Mouse (Mus musculus) central nervous system, embryonic 11.5 days (tissue): ENCODE results near the gene Zfp110. TPM values are rescaled to one million over a fixed set of nuclear protein-coding genes. Genes with fewer than 3 reads are reported as not detected.

Experiments
- polyA plus RNA-seq: library from polyadenylated mRNA; depleted of rRNA; stranded (reverse); fragments of >200 nt; gene quantifications from 2 replicates; pipeline ENCODE4 v1.2.3, GENCODE M21; 2012; rRNA removed

Gene Zfp110
- 12.5 and 13.9 TPM in 2 replicates for polyA plus RNA-seq

GRCm38 (mm10) chr7:12834162-12835120, at the start of gene Zfp110:
Gene Zfp110 (plus strand): TSS chr7:12834761.

GRCm38 (mm10) chr7:12802866-12803726, 31.5 kb upstream of the Zfp110 start, which contains the start of gene Zscan18:
Gene Zscan18 (minus strand): TSS chr7:12803635.

GRCm38 (mm10) chr7:12818521-12819295, 15.9 kb upstream of the Zfp110 start, which contains the start of gene Zfp329:
Gene Zfp329 (minus strand): TSS chr7:12818858.

GRCm38 (mm10) chr7:12880911-12881660, 46.5 kb downstream of the Zfp110 start, which contains the start of gene Zfp128:
Gene Zfp128 (plus strand): TSS chr7:12881177.

GRCm38 (mm10) chr7:12897655-12898410, 63.3 kb downstream of the Zfp110 start, which contains the start of gene Zscan22:
Gene Zscan22 (plus strand): TSS chr7:12897815.

Other genes starting within 250 kb of the Zfp110 start
- under 0.01 TPM in 2 replicates for gene Vmn2r53, start 226.0 kb upstream of the Zfp110 start, polyA plus RNA-seq
- gene Vmn2r54, start 194.4 kb upstream of the Zfp110 start, polyA plus RNA-seq: not detected in 2 replicates
- gene Vmn2r55, start 149.8 kb upstream of the Zfp110 start, polyA plus RNA-seq: not detected in 2 replicates
- not detected in 2 replicates for gene Vmn2r56, start 99.8 kb upstream of the Zfp110 start, polyA plus RNA-seq
- 12.9 and 14.8 TPM in 2 replicates for gene Zscan18, start 31.1 kb upstream of the Zfp110 start, polyA plus RNA-seq
- gene Zfp329, start 15.9 kb upstream of the Zfp110 start, polyA plus RNA-seq: 22.0 and 24.9 TPM in 2 replicates
- gene Zfp128, start 46.4 kb downstream of the Zfp110 start, polyA plus RNA-seq: 4.3 and 6.6 TPM in 2 replicates
- gene Zscan22, start 63.1 kb downstream of the Zfp110 start, polyA plus RNA-seq: 9.0 and 15.9 TPM in 2 replicates
- gene Rps5, start 87.5 kb downstream of the Zfp110 start, polyA plus RNA-seq: 1,933 and 2,968 TPM in 2 replicates
- gene Rnf225, start 92.7 kb downstream of the Zfp110 start, polyA plus RNA-seq: 2.1 and 2.5 TPM in 2 replicates
- 7.0 and 8.2 TPM in 2 replicates for gene Zfp324, start 131.1 kb downstream of the Zfp110 start, polyA plus RNA-seq
- 11.3 and 12.6 TPM in 2 replicates for gene Zfp446, start 143.1 kb downstream of the Zfp110 start, polyA plus RNA-seq
- gene Slc27a5, start 163.4 kb downstream of the Zfp110 start, polyA plus RNA-seq: 0.17 and 0.23 TPM in 2 replicates
- gene Trim28, start 164.4 kb downstream of the Zfp110 start, polyA plus RNA-seq: 677 and 777 TPM in 2 replicates
- 25.8 and 30.1 TPM in 2 replicates for gene Zbtb45, start 175.3 kb downstream of the Zfp110 start, polyA plus RNA-seq
- gene Chmp2a, start 200.0 kb downstream of the Zfp110 start, polyA plus RNA-seq: 137 and 237 TPM in 2 replicates
- gene Ube2m, start 203.5 kb downstream of the Zfp110 start, polyA plus RNA-seq: 152 and 259 TPM in 2 replicates
- gene Mzf1, start 220.0 kb downstream of the Zfp110 start, polyA plus RNA-seq: 4.1 and 5.6 TPM in 2 replicates